Mouse (Mus musculus) neural tube, embryonic 12.5 days (tissue): ENCODE data around the gene Pms1. TPM values are rescaled to one million over a fixed set of nuclear protein-coding genes. Genes with fewer than 3 reads are reported as not detected.
"Not testable (repeated sequence)": the region's sequence is repeated elsewhere in the genome, so short reads cannot be mapped to it uniquely, and the experiment has no call there.

Experiments used
- ATAC-seq: fragments of 200-750 bp; cut with Nextera tagmentation; 2 replicates; pipeline ENCODE4 v1.8.0; 2017; ENCODE audit warnings: low read depth, mild to moderate bottlenecking, moderate TSS enrichment, moderate library complexity; ENCODE audit not compliant: low FRiP score
- H3K27ac ChIP-seq: fragments of 300-500 bp; sonication (generic); 2 replicates; pipeline ENCODE4 v1.5.1; 2016
- H3K27me3 ChIP-seq: fragments of 300-500 bp; sonication (generic); replicated peaks from 2 replicates; pipeline ENCODE4 v1.6.1; 2016; ENCODE audit warnings: mild to moderate bottlenecking
- H3K36me3 ChIP-seq: fragments of 300-500 bp; sonication (generic); 2 replicates; pipeline ENCODE4 v1.6.1; 2016; ENCODE audit warnings: mild to moderate bottlenecking
- H3K4me1 ChIP-seq: fragments of 300-500 bp; sonication (generic); 2 replicates; pipeline ENCODE4 v1.6.1; 2016
- H3K4me2 ChIP-seq: fragments of 300-500 bp; sonication (generic); replicated peaks from 2 replicates; pipeline ENCODE4 v1.6.1; 2016; ENCODE audit warnings: mild to moderate bottlenecking
- H3K4me3 ChIP-seq: fragments of 300-500 bp; sonication (generic); 2 replicates; pipeline ENCODE4 v1.5.1; 2016
- H3K9ac ChIP-seq: fragments of 300-500 bp; sonication (generic); 2 replicates; pipeline ENCODE4 v1.6.1; 2016; ENCODE audit warnings: mild to moderate bottlenecking
- H3K9me3 ChIP-seq: fragments of 300-500 bp; sonication (generic); 2 replicates; pipeline ENCODE4 v1.6.1; 2016; ENCODE audit warnings: mild to moderate bottlenecking
- WGBS: fragments of 180-500 bp; shearing (Covaris S2); methylation state at CpG from one replicate; pipeline ENCODE4 v1.1.7; 2016; 5-methylcytosine and 5-hydroxymethylcytosine counted together
- polyA plus RNA-seq: library from polyadenylated mRNA; unstranded; fragments of >200 nt; fragmentation: Nextera tagmentation; extraction: Ambion mirVana; gene quantifications from 2 replicates; pipeline ENCODE4 v1.2.1, GENCODE M21; 2016

Gene Pms1
- polyA plus RNA-seq, 1 experiment from 2014 or later = 18.7 TPM

GRCm38 (mm10) chr1:53291197-53291596 lies 5.6 kb downstream of the Pms1 start:
- ATAC-seq = no peak
- no peak overlapping the region for H3K9ac ChIP-seq
- no peak overlapping the region for H3K4me2 ChIP-seq
- no peaks in the 10 kb centered on the region for H3K9me3 ChIP-seq
- H3K4me1 ChIP-seq = no peaks in the 10 kb centered on the region
- 93% methylated on average over 3 of the region's 3 CpGs for WGBS
- H3K27ac ChIP-seq = no peak overlapping the region
- no peak overlapping the region for H3K4me3 ChIP-seq
- H3K36me3 ChIP-seq = 0 out of 2 replicates have a peak, but pooled peaks cover 2% of the 10 kb centered on the region
- H3K27me3 ChIP-seq = no peaks in the 10 kb centered on the region

DNA sequence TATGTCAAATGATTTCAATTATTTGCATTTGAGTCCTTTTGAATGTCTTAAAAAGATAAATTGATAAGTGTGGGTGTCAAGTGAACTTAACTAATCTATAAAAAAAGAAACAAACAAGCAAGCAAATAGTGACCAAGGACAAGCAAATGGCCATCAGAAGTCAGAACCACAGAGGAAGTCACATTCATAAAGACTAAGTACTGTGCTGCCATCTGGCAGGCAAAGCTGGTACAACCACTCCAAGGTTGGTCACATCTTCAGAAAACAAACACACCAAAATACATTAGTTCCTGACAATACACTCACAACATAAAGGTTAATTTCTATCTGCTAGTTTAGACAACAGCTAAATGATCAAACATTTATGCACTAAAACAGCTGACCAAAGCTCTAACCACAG lies 24.2 kb downstream of the Pms1 start:
- ATAC-seq = no peak
- H3K4me2 ChIP-seq = no peak overlapping the region
- no peak overlapping the region for H3K9ac ChIP-seq
- H3K27ac ChIP-seq = no peak overlapping the region
- no peaks in the 10 kb centered on the region for H3K9me3 ChIP-seq
- H3K4me1 ChIP-seq = no peaks in the 10 kb centered on the region
- peaks cover 1% of the 10 kb centered on the region; the same call in 1 of the 2 replicates for H3K36me3 ChIP-seq
- no peaks in the 10 kb centered on the region for H3K27me3 ChIP-seq
- H3K4me3 ChIP-seq = no peak overlapping the region

DNA sequence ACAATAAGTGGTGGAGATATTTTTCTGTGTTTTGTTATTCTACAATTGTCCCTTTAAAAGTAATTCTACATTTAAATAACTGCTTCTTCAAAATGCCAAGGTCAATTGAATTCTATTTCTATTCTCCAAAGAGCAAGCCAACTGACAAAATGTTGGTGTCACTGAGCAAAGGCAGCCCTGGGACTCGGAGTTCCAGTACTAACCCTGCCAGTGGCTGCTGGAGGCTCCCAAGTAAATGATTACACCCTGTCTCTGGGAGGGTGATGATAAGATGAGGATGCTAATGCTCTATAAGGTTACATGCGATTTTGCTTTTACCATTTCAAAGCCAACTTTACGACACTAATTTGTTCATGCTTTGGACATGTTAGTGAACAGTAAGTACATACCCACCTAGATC lies 26.9 kb downstream of the Pms1 start:
- Histone ChIP-seq H3K4me3 (no peak overlapping the region), H3K36me3 (peaks cover 9% of the 10 kb centered on the region), H3K9me3 (no peaks in the 10 kb centered on the region), H3K27ac (no peak overlapping the region), H3K27me3 (no peaks in the 10 kb centered on the region), H3K4me2 (no peak overlapping the region), H3K9ac (no peak overlapping the region), H3K4me1 (no peaks in the 10 kb centered on the region)
- WGBS = 88% methylated on average over 3 of the region's 3 CpGs
- no peak for ATAC-seq

DNA sequence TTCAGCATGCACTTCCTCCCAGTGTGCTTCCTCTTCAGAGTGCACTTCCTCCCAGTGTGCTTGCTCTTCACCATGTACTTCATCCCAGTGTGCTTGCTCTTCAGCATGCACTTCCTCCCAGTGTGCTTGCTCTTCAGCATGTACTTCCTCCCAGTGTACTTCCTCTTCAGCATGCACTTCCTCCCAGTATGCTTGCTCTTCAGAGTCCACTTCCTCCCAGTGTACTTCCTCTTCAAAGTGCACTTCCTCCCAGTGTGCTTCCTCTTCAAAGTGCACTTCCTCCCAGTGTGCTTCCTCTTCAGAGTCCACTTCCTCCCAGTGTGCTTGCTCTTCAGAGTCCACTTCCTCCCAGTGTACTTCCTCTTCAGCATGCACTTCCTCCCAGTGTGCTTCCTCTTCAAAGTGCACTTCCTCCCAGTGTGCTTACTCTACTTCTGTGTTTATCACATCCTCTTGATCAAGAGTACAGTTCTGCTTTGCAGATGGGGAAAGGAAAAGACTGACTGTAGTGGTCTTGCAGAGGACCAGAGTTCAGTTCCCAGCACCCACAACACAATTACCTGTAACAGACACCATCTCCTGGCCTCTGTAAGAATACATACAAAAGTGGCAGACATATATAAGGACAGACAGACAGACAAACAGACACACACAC lies 31.7 kb downstream of the Pms1 start:
- not testable (repeated sequence) for H3K27me3 ChIP-seq, H3K9ac ChIP-seq, H3K27ac ChIP-seq, H3K36me3 ChIP-seq, H3K9me3 ChIP-seq, H3K4me3 ChIP-seq, ATAC-seq, H3K4me1 ChIP-seq, H3K4me2 ChIP-seq

GRCm38 (mm10) chr1:53226063-53226462 lies 70.8 kb downstream of the Pms1 start:
- WGBS = 100% methylated on average over 1 of the region's 1 CpGs
- Histone ChIP-seq H3K9ac (no peak overlapping the region), H3K4me3 (no peak overlapping the region), H3K4me1 (no peaks in the 10 kb centered on the region), H3K36me3 (no peaks in the 10 kb centered on the region), H3K27me3 (no peaks in the 10 kb centered on the region), H3K4me2 (no peak overlapping the region), H3K9me3 (no peaks in the 10 kb centered on the region), H3K27ac (no peak overlapping the region)
- ATAC-seq = no peak

GRCm38 (mm10) chr1:53225616-53226015 lies 71.2 kb downstream of the Pms1 start:
- H3K27ac ChIP-seq = no peak overlapping the region
- no peak overlapping the region for H3K4me2 ChIP-seq
- H3K4me3 ChIP-seq = no peak overlapping the region
- H3K9ac ChIP-seq = no peak overlapping the region
- WGBS = 87% methylated on average over 3 of the region's 3 CpGs
- H3K36me3 ChIP-seq = no peaks in the 10 kb centered on the region
- no peaks in the 10 kb centered on the region for H3K27me3 ChIP-seq
- no peaks in the 10 kb centered on the region for H3K9me3 ChIP-seq
- ATAC-seq = no peak
- H3K4me1 ChIP-seq = no peaks in the 10 kb centered on the region

DNA sequence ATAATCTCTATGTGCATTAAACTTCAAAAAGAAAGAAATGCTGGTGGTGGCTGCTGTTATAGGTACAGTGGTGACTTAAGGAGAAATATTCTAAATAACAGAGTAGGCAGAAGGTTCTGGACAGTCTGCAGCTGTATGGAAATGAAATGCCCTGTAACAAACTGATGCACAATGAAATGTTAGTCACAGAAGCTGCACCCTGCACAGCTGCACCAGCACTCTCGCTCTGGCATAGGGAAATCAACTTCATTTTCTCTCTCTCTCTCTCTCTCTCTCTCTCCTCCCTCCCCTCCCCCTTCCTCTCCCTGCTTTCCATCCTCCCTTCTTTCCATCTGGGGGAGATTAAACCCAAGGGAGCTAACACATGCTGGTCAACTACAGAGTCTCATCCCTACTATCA lies 72.0 kb downstream of the Pms1 start:
- Histone ChIP-seq H3K4me3 (no peak overlapping the region), H3K9me3 (no peaks in the 10 kb centered on the region), H3K9ac (no peak overlapping the region), H3K27ac (no peak overlapping the region), H3K4me1 (no peaks in the 10 kb centered on the region), H3K27me3 (no peaks in the 10 kb centered on the region), H3K36me3 (no peaks in the 10 kb centered on the region), H3K4me2 (no peak overlapping the region)
- peak; percentile 48; the same call in 1 of the 2 replicates for ATAC-seq
- WGBS = 80% methylated on average over 1 of the region's 1 CpGs

- Histone ChIP-seq H3K4me3 (no peak overlapping the region), H3K4me1 (no peaks in the 10 kb centered on the region), H3K27me3 (no peaks in the 10 kb centered on the region), H3K9ac (no peak overlapping the region), H3K36me3 (no peaks in the 10 kb centered on the region), H3K9me3 (no peaks in the 10 kb centered on the region), H3K4me2 (no peak overlapping the region), H3K27ac (no peak overlapping the region)
- ATAC-seq = no peak
Observed at GRCm38 (mm10) chr1:53210136-53210535, 86.7 kb downstream of the Pms1 start.

DNA sequence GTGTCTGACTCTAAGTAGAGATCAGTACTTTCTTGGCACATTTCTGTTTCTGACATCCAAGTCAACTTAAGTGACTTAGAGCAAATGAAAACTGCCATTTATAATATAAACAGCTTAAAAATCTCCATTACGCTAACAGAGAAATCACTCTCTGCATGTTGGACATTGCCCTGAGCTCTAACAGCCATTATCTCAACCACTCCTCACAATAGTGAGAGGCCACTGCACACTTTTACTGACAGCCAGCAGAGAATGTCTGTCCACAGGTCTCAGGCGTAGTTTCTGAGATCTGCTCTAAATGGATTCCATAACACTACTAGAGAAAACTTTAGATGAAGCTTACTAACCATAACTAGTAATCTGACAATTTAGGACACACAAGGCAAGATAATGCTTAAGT lies 92.9 kb downstream of the Pms1 start:
- H3K9me3 ChIP-seq = no peaks in the 10 kb centered on the region
- H3K36me3 ChIP-seq = peaks cover 3% of the 10 kb centered on the region; the same call in 1 of the 2 replicates
- H3K27me3 ChIP-seq = no peaks in the 10 kb centered on the region
- ATAC-seq = no peak
- no peaks in the 10 kb centered on the region for H3K4me1 ChIP-seq
- no peak overlapping the region for H3K4me3 ChIP-seq
- WGBS = 91% methylated on average over 2 of the region's 2 CpGs
- H3K27ac ChIP-seq = no peak overlapping the region
- no peak overlapping the region for H3K4me2 ChIP-seq
- H3K9ac ChIP-seq = no peak overlapping the region

DNA sequence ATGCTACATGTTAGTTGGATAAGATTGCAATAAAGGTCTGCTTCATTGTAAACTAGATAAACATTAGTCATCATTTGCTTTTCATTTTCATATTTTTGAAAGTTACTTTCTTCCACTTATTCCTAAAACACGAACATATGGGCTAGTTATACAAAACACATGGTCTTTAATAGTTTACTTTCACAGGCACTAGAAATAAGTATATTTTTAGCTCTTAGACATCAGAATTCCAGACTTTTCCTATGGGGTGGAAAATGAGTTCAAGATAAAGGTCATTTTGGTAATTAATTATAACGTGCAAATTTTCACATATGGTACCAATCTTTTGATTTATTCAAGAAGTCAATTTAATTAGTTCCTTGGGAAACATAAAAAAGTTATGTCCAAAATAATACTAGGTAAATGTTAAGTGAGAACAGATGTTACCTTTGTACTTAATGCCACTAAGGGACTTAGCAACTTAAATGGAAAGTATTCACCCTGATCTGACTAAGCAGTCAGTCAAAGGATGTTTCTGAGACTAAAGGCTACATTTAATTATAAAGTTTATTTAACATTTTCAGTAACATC lies 95.1 kb downstream of the Pms1 start:
- WGBS = 74% methylated on average over 2 of the region's 2 CpGs

DNA sequence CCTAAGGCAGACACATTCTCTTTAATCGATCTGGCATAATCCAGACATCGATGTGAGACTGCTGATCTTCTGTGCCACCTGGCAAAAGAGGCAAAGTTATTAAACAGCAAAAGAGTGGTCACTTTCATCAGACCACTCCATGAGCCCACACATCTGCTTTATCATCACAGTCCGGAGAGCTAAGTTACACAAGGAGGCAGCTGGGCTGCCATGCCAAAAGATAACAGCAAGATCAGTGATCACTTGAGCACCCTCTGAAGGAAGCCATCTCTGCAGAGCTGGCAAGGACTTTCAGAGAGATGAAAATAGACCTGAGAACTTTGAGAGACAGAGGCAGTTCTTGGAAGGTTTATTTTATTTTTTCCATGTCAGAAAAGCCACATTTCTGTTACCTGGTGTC lies 102.3 kb downstream of the Pms1 start:
- H3K36me3 ChIP-seq = no peaks in the 10 kb centered on the region
- WGBS = 98% methylated on average over 3 of the region's 3 CpGs
- no peak overlapping the region for H3K9ac ChIP-seq
- no peak for ATAC-seq
- no peaks in the 10 kb centered on the region for H3K9me3 ChIP-seq
- no peak overlapping the region for H3K4me3 ChIP-seq
- no peaks in the 10 kb centered on the region for H3K4me1 ChIP-seq
- H3K27ac ChIP-seq = no peak overlapping the region
- no peaks in the 10 kb centered on the region for H3K27me3 ChIP-seq
- H3K4me2 ChIP-seq = no peak overlapping the region

More for the DNA sequence above, 95.1 kb downstream of the Pms1 start:
- Histone ChIP-seq H3K27me3 (no peaks in the 10 kb centered on the region), H3K36me3 (peaks cover 3% of the 10 kb centered on the region; the same call in 1 of the 2 replicates), H3K4me3 (no peak overlapping the region), H3K9me3 (no peaks in the 10 kb centered on the region), H3K27ac (no peak overlapping the region), H3K9ac (no peak overlapping the region), H3K4me1 (no peaks in the 10 kb centered on the region), H3K4me2 (no peak overlapping the region)
- ATAC-seq = no peak

GRCm38 (mm10) chr1:53191234-53191633 lies 105.6 kb downstream of the Pms1 start:
- 57% methylated on average over 3 of the region's 3 CpGs for WGBS
- Histone ChIP-seq H3K4me1 (no peaks in the 10 kb centered on the region), H3K4me3 (no peak overlapping the region), H3K27ac (no peak overlapping the region), H3K9me3 (no peaks in the 10 kb centered on the region), H3K36me3 (no peaks in the 10 kb centered on the region), H3K4me2 (no peak overlapping the region), H3K9ac (no peak overlapping the region), H3K27me3 (no peaks in the 10 kb centered on the region)
- no peak for ATAC-seq

- no peak for ATAC-seq
- H3K27ac ChIP-seq = no peak overlapping the region
- H3K27me3 ChIP-seq = no peaks in the 10 kb centered on the region
- H3K4me2 ChIP-seq = no peak overlapping the region
- H3K9ac ChIP-seq = no peak overlapping the region
- no peak overlapping the region for H3K4me3 ChIP-seq
- H3K9me3 ChIP-seq = no peaks in the 10 kb centered on the region
- WGBS = 81% methylated on average over 3 of the region's 3 CpGs
- H3K4me1 ChIP-seq = no peaks in the 10 kb centered on the region
- no peaks in the 10 kb centered on the region for H3K36me3 ChIP-seq
Observed at GRCm38 (mm10) chr1:53189620-53190019, 107.2 kb downstream of the Pms1 start.
